Comparison of ENCODE assay signal across 8 mouse cellular contexts in genomic region chr19:4396081-4396997, GRCm38 (mm10). TPM values are rescaled to one million over a fixed set of nuclear protein-coding genes. Genes with fewer than 3 reads are reported as not detected.
DNase-seq lines count a peak whose midpoint lies in the region; ATAC-seq lines count a peak whose summit lies in the region.

No protein-coding gene starts in this region.

- peak overlapping the region; percentile 96 for H3K27ac ChIP-seq in hindbrain, embryonic 16.5 days (ENCODE audit: low read depth, low read length)
- peak overlapping the region; percentile 98 for H3K27ac ChIP-seq in limb, embryonic 10.5 days
- H3K27ac ChIP-seq in midbrain, embryonic 11.5 days (ENCODE audit: low read depth, low read length) = peak overlapping the region; percentile 94

- H3K4me2 ChIP-seq in hindbrain, embryonic 16.5 days (ENCODE audit: low read length) = peak overlapping the region; percentile 86
- H3K4me2 ChIP-seq in midbrain, embryonic 11.5 days = peak overlapping the region; percentile 74

- H3K9ac ChIP-seq in hindbrain, embryonic 16.5 days (ENCODE audit: low read depth, low read length) = peak overlapping the region; percentile 99
- peak overlapping the region; percentile 99 for H3K9ac ChIP-seq in midbrain, embryonic 11.5 days (ENCODE audit: low read length)

- WGBS in hindbrain, embryonic 16.5 days = 0% methylated on average over 59 of the region's 80 CpGs
- WGBS in limb, embryonic 10.5 days = under 1% methylated on average over 64 of the region's 80 CpGs
- under 1% methylated on average over 70 of the region's 80 CpGs for WGBS in midbrain, embryonic 11.5 days

- peak; percentile 55 for ATAC-seq in hindbrain, embryonic 16.5 days
- peak; percentile 64 for ATAC-seq in midbrain, embryonic 11.5 days (ENCODE audit: low FRiP score)
- ATAC-seq in inflammation-experienced regulatory T-cells, adult 6 months = no peak

- H3K4me1 ChIP-seq in hindbrain, embryonic 16.5 days (ENCODE audit: control insufficient read depth, insufficient read depth, low read depth, low read length) = peaks cover 23% of the 10 kb centered on the region
- peaks cover 20% of the 10 kb centered on the region for H3K4me1 ChIP-seq in limb, embryonic 10.5 days
- peaks cover 9% of the 10 kb centered on the region for H3K4me1 ChIP-seq in midbrain, embryonic 11.5 days (ENCODE audit: control insufficient read depth, insufficient read depth, low read length)

- peak; percentile 49 for DNase-seq in NIH3T3 (ENCODE audit: low read depth)
- peak; percentile 59 to 67 for DNase-seq in cerebellum, postnatal 10 days
- DNase-seq in frontal cortex, postnatal 36 days (ENCODE audit: low spot score in 2 of 2) = peak; percentile 9 to 12
- peak; percentile 52 for DNase-seq in limb, embryonic 10.5 days (ENCODE audit: low spot score)
- peak; percentile 94 for DNase-seq in midbrain, embryonic 11.5 days (ENCODE audit: low spot score, missing footprints)
- peak; percentile 37 to 49 for DNase-seq in spleen, adult 18-20 months

- H3K4me3 ChIP-seq in hindbrain, embryonic 16.5 days (ENCODE audit: low read length) = peak overlapping the region; percentile 99
- H3K4me3 ChIP-seq in limb, embryonic 10.5 days = peak overlapping the region; percentile 97
- H3K4me3 ChIP-seq in midbrain, embryonic 11.5 days (ENCODE audit: low read depth, low read length) = peak overlapping the region; percentile 100

- no peaks in the 10 kb centered on the region for H3K36me3 ChIP-seq in hindbrain, embryonic 16.5 days (ENCODE audit: control insufficient read depth, insufficient read depth, low read length)
- peaks cover 21% of the 10 kb centered on the region for H3K36me3 ChIP-seq in limb, embryonic 10.5 days
- H3K36me3 ChIP-seq in midbrain, embryonic 11.5 days (ENCODE audit: control insufficient read depth, insufficient read depth, low read length) = no peaks in the 10 kb centered on the region

- H3K27me3 ChIP-seq in hindbrain, embryonic 16.5 days (replicated peaks; ENCODE audit: control insufficient read depth, insufficient read depth, low read length) = no peaks in the 10 kb centered on the region
- H3K27me3 ChIP-seq in limb, embryonic 10.5 days (ENCODE audit: low read depth, poor library complexity, severe bottlenecking) = no peaks in the 10 kb centered on the region
- H3K27me3 ChIP-seq in midbrain, embryonic 11.5 days (ENCODE audit: control insufficient read depth, insufficient read depth, low read length) = no peaks in the 10 kb centered on the region

- H3K9me3 ChIP-seq in hindbrain, embryonic 16.5 days (ENCODE audit: control insufficient read depth, low read length) = no peaks in the 10 kb centered on the region
- no peaks in the 10 kb centered on the region for H3K9me3 ChIP-seq in limb, embryonic 10.5 days (replicated peaks)
- no peaks in the 10 kb centered on the region for H3K9me3 ChIP-seq in midbrain, embryonic 11.5 days (ENCODE audit: control insufficient read depth, low read length)

RNA-seq across cellular contexts. Expression of gene Kdm2a, which starts 1.7 kb away (rescaled TPM):
- 29.8 and 34.8 TPM in 2 replicates for polyA plus RNA-seq in hindbrain, embryonic 16.5 days (2015; fragmentation: Nextera tagmentation; extraction: Ambion mirVana)
- 67.6 and 77.9 TPM in 2 replicates for polyA plus RNA-seq in limb, embryonic 10.5 days (2016; fragmentation: Nextera tagmentation; extraction: Ambion mirVana)
- 34.9 and 42.0 TPM in 2 replicates for polyA plus RNA-seq in midbrain, embryonic 11.5 days (2014; fragmentation: Nextera tagmentation; extraction: Ambion mirVana)
- polyA plus RNA-seq in inflammation-experienced regulatory T-cells, adult 6 months (2017; shearing (Covaris generic)) = 10 to 100 TPM; 67.5 to 97.8 (median 86.3) TPM

RNA-seq across cellular contexts. Expression of gene Rhod, which starts 42.9 kb away (rescaled TPM):
- polyA plus RNA-seq in hindbrain, embryonic 16.5 days (2015; fragmentation: Nextera tagmentation; extraction: Ambion mirVana) = 6.4 and 6.6 TPM in 2 replicates
- 24.7 and 32.9 TPM in 2 replicates for polyA plus RNA-seq in limb, embryonic 10.5 days (2016; fragmentation: Nextera tagmentation; extraction: Ambion mirVana)
- polyA plus RNA-seq in midbrain, embryonic 11.5 days (2014; fragmentation: Nextera tagmentation; extraction: Ambion mirVana) = 10.9 and 11.1 TPM in 2 replicates
- 1 to 10 TPM in 2 of 3 experiments, under 1 TPM in 1; 0.75 to 2.5 (median 2.4) TPM for polyA plus RNA-seq in inflammation-experienced regulatory T-cells, adult 6 months (2017; shearing (Covaris generic))

Comparison
In these comparisons a context has a peak if more than half of its experiments do, and no peak if none do; other contexts are left out.
1. DNase-seq: peak in every context shown above with its lines; median percentile 94 in midbrain, embryonic 11.5 days; 63 in cerebellum, postnatal 10 days; 52 in limb, embryonic 10.5 days; 49 in NIH3T3; 43 in spleen, adult 18-20 months; 10 in frontal cortex, postnatal 36 days.